Mouse (Mus musculus) liver, embryonic 11.5 days (tissue): Measurements from ENCODE around the gene Gm13271. TPM values are rescaled to one million over a fixed set of nuclear protein-coding genes. Genes with fewer than 3 reads are reported as not detected.
"Not testable (repeated sequence)": the region's sequence is repeated elsewhere in the genome, so short reads cannot be mapped to it uniquely, and the experiment has no call there.

Experiments
- ATAC-seq: fragments of 200-750 bp; cut with Nextera tagmentation; replicated peaks from 2 replicates; pipeline ENCODE4 v1.8.0; 2017; ENCODE audit warnings: moderate number of reproducible peaks, mild to moderate bottlenecking, moderate TSS enrichment, moderate library complexity; ENCODE audit not compliant: low FRiP score
- DNase-seq: peaks from one replicate; pipeline ENCODE4 v3.0.0-alpha.2; 2017; ENCODE audit warnings: low spot score
- H3K27ac ChIP-seq: fragments of 300-500 bp; sonication (generic); 2 replicates; pipeline ENCODE4 v1.5.1; 2014; ENCODE audit warnings: mild to moderate bottlenecking, low read depth, low read length, control low read depth
- H3K27me3 ChIP-seq: fragments of 300-500 bp; sonication (generic); replicated peaks from 2 replicates; pipeline ENCODE4 v1.6.1; 2014; ENCODE audit warnings: low read length, mixed read lengths; ENCODE audit not compliant: control insufficient read depth, insufficient read depth
- H3K36me3 ChIP-seq: fragments of 300-500 bp; sonication (generic); 2 replicates; pipeline ENCODE4 v1.6.1; 2014; ENCODE audit warnings: mild to moderate bottlenecking, low read length, moderate library complexity, mixed read lengths; ENCODE audit not compliant: control insufficient read depth, insufficient read depth
- H3K4me1 ChIP-seq: fragments of 300-500 bp; sonication (generic); replicated peaks from 2 replicates; pipeline ENCODE4 v1.6.1; 2014; ENCODE audit warnings: low read length, mixed read lengths; ENCODE audit not compliant: control insufficient read depth, insufficient read depth
- H3K4me2 ChIP-seq: fragments of 300-500 bp; sonication (generic); 2 replicates; pipeline ENCODE4 v1.6.1; 2014; ENCODE audit warnings: mild to moderate bottlenecking, control low read depth, moderate library complexity
- H3K4me3 ChIP-seq: fragments of 300-500 bp; sonication (generic); 2 replicates; pipeline ENCODE4 v1.5.1; 2014; ENCODE audit warnings: low read depth, low read length, control low read depth
- H3K9ac ChIP-seq: fragments of 300-500 bp; sonication (generic); 2 replicates; pipeline ENCODE4 v1.6.1; 2014; ENCODE audit warnings: low read depth, low read length, control low read depth
- H3K9me3 ChIP-seq: fragments of 300-500 bp; sonication (generic); 2 replicates; pipeline ENCODE4 v1.6.1; 2016; ENCODE audit warnings: low read length, inconsistent platforms, mixed read lengths; ENCODE audit not compliant: control insufficient read depth
- WGBS: fragments of 180-500 bp; shearing (Covaris S2); extraction: QIAGEN DNeasy Blood & Tissue Kit; methylation state at CpG from one replicate; pipeline ENCODE4 v1.1.7; 2014; 5-methylcytosine and 5-hydroxymethylcytosine counted together
- polyA plus RNA-seq: library from polyadenylated mRNA; unstranded; fragments of >200 nt; fragmentation: Nextera tagmentation; extraction: Ambion mirVana; gene quantifications from 2 replicates; pipeline ENCODE4 v1.2.1, GENCODE M21; 2014

Gene Gm13271
- polyA plus RNA-seq: not detected in 2 replicates

GRCm38 (mm10) chr4:88754818-88755340 lies at the start of gene Gm13271:
Gm13271 (plus strand) TSS chr4:88754868.
- not testable (repeated sequence) for H3K27me3 ChIP-seq, H3K9ac ChIP-seq, H3K4me3 ChIP-seq, H3K4me2 ChIP-seq, ATAC-seq, H3K4me1 ChIP-seq, DNase-seq, H3K36me3 ChIP-seq, H3K9me3 ChIP-seq, H3K27ac ChIP-seq
- 66% methylated on average over 14 of the region's 15 CpGs for WGBS

DNA sequence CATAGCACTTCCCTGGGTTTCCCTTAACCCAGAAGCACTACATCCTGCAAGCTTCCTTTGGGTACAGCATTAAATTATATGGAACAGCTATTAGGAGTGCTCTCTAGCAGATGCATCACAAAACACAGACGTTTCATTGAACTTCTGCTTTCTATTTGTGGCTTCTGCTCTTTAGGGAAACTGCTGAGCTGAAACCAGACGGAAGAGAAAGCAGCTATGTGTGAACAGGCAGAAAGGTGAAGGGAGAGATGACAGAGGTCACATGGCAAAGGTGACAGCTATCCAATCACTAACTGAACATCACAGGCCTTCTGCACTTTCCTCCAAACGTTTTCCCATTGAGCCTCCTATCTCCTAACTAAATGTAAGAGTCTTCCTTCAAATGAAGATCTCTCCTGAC lies 48.7 kb upstream of the Gm13271 start:
- H3K27me3 ChIP-seq: no peaks in the 10 kb centered on the region
- no peak overlapping the region for H3K4me3 ChIP-seq
- H3K4me1 ChIP-seq: no peaks in the 10 kb centered on the region
- no peak overlapping the region for H3K4me2 ChIP-seq
- DNase-seq: no peak
- ATAC-seq: no peak
- no peak overlapping the region for H3K9ac ChIP-seq
- no peaks in the 10 kb centered on the region for H3K36me3 ChIP-seq
- no peaks in the 10 kb centered on the region for H3K9me3 ChIP-seq
- H3K27ac ChIP-seq: no peak overlapping the region
- WGBS: 27% methylated on average over 3 of the region's 3 CpGs

DNA sequence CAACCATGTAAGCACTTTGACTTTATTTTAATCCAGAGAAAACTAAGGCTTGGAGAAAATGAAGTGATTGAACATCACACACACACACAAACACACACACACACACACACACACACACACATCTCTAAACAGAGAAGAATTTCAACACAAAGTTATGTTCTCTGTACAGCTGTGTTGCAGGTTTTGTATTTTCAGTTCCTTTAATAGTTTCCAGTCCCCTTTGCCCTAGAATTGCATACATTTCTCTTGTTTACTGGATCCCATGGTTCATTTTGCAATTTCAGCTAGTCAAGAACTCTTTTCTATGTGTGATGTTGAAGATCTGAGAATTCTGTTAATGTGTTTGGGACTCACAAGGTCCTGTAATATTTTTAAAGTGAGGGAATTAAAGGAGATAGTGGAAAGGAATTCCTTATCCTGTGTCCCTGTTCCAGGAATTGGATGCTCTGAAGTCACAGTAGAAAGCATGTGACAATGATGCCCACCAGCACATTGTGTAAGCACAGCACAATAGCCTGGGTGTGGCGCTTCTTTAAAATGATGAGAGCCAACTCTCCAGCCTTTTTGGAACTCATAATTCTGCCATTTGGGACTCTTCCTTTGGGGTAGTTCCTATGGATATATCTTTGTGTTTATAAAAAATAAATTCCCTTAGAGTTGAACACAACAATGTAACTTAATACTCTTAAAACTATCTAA lies 47.4 kb upstream of the Gm13271 start:
- DNase-seq: no peak
- no peak overlapping the region for H3K4me2 ChIP-seq
- H3K4me3 ChIP-seq: no peak overlapping the region
- no peaks in the 10 kb centered on the region for H3K36me3 ChIP-seq
- 89% methylated on average over 1 of the region's 1 CpGs for WGBS
- no peak overlapping the region for H3K27ac ChIP-seq
- no peaks in the 10 kb centered on the region for H3K9me3 ChIP-seq
- no peak for ATAC-seq
- no peak overlapping the region for H3K9ac ChIP-seq
- no peaks in the 10 kb centered on the region for H3K4me1 ChIP-seq
- no peaks in the 10 kb centered on the region for H3K27me3 ChIP-seq

DNA sequence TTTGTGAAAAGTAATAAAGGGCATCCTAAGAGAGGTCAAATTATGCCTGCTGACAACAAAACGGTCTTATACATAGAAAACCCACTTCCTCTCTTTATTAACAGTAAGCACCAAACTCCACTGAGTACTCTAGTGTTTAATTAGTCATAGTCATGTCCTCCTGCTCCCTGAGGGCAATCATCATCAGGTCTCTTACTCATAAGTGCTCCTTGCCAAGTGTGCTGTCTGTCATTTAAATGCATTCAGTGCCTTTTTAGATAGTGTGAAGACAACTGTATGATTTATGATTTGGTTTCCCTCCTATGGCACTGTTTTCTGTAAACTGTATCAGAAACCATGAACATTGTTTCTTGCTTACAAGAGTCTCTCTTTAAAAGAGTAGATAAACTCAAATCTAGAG lies 40.4 kb upstream of the Gm13271 start:
- no peaks in the 10 kb centered on the region for H3K27me3 ChIP-seq
- H3K4me3 ChIP-seq: no peak overlapping the region
- DNase-seq: no peak

GRCm38 (mm10) chr4:88715059-88715458 lies 39.6 kb upstream of the Gm13271 start:
- H3K36me3 ChIP-seq: peaks cover 14% of the 10 kb centered on the region
- no peaks in the 10 kb centered on the region for H3K9me3 ChIP-seq
- no peaks in the 10 kb centered on the region for H3K27me3 ChIP-seq
- DNase-seq: no peak
- no peak overlapping the region for H3K27ac ChIP-seq
- no peak overlapping the region for H3K4me3 ChIP-seq
- ATAC-seq: no peak
- peaks cover 8% of the 10 kb centered on the region for H3K4me1 ChIP-seq
- no peak overlapping the region for H3K4me2 ChIP-seq
- no peak overlapping the region for H3K9ac ChIP-seq

More for the DNA sequence above, 40.4 kb upstream of the Gm13271 start:
- 77% methylated on average over 1 of the region's 1 CpGs for WGBS
- Histone ChIP-seq H3K4me2 (no peak overlapping the region), H3K27ac (no peak overlapping the region), H3K4me1 (peaks cover 6% of the 10 kb centered on the region), H3K36me3 (peaks cover 12% of the 10 kb centered on the region), H3K9me3 (no peaks in the 10 kb centered on the region), H3K9ac (no peak overlapping the region)
- no peak for ATAC-seq

DNA sequence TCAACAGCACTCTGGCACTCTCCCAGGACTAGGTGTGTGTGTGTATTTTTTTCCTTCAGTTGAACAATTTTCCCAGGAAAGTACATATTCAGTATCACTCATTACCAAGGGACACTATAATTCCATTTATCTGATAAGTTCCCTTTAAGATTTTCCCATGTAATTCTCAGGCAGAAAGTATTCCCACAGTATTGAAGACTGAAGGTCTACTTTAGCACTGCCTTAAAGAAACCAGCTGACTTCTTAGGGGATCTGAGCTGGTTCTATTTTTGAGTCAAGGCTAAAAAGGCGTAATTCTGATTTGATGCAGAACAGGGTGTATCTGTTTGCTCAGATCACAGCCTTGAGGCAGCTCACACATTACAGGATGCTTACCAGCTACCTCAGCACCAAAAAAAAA lies 36.0 kb upstream of the Gm13271 start:
- DNase-seq (no peak), ATAC-seq (no peak)
- Histone ChIP-seq H3K27me3 (no peaks in the 10 kb centered on the region), H3K9ac (no peak overlapping the region), H3K4me3 (peak overlapping the region; percentile 28), H3K4me1 (peaks cover 21% of the 10 kb centered on the region), H3K36me3 (peaks cover 25% of the 10 kb centered on the region), H3K27ac (no peak overlapping the region), H3K4me2 (peak overlapping the region; percentile 60), H3K9me3 (no peaks in the 10 kb centered on the region)
- 64% methylated on average over 1 of the region's 1 CpGs for WGBS

DNA sequence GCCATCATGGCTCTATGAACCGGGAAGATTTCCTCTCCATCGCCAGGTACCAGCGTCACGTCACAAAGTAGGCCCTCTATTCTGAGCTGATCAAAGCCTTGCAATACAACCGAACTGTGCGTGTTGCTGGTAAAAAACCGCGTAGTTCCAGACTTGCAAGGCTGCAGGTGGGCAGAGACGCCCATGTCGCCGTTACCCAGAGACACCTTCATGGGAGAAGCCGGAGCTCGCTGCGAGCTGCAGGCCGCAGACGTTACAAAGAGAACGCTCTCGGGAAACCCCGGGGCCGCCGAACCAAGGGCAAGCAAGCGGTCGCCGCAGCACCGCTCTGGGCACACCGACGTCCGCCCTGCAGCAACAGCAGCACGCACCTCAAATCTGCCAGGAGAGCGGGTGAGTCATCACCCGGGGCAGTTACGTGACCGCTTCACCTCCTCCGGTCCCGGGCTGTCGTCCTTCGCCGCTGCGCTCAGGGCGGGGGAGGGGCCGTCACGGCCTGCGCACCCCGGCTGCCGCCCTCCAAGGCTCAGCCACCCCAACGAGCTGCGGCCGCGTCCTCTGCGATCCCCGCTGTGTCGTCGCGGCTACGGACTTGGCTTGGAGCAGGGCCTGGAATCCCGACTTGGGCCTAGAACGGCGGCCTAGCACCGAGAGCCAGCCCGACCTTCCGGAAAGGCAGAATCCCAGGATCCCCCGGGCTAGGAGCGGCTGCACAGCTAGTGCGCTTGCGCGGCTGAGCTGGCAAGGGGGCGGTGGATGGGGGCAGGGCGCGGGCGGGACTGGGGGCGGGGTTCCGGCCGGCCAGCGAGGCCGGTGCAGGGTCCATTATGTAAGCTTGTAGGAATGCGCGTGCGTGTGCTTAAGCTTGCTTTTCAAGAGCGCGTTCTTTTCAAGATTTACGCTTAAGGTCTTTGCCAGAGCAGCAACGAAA lies 32.6 kb upstream of the Gm13271 start, which contains the start of the genes Gm26566 and Klhl9:
Gene Gm26566, plus strand, starts transcription at position 15 of the 931 bp plus-strand sequence.
Gene Klhl9, minus strand, starts transcription at position 675 of the 931 bp plus-strand sequence.
- H3K27me3 ChIP-seq: no peaks in the 10 kb centered on the region
- peak within 1 kb of the TSS; percentile 96 for H3K9ac ChIP-seq
- H3K4me3 ChIP-seq: peak within 1 kb of the TSS; percentile 90
- H3K4me1 ChIP-seq: peaks cover 21% of the 10 kb centered on the region
- under 1% methylated on average over 79 of the region's 82 CpGs for WGBS
- ATAC-seq (peak; percentile 97), DNase-seq (peak; percentile 93)
- H3K9me3 ChIP-seq: no peaks in the 10 kb centered on the region
- peak within 1 kb of the TSS; percentile 94 for H3K27ac ChIP-seq
- peaks cover 13% of the 10 kb centered on the region; the same call in 1 of the 2 replicates for H3K36me3 ChIP-seq
- H3K4me2 ChIP-seq: peak within 1 kb of the TSS; percentile 73

DNA sequence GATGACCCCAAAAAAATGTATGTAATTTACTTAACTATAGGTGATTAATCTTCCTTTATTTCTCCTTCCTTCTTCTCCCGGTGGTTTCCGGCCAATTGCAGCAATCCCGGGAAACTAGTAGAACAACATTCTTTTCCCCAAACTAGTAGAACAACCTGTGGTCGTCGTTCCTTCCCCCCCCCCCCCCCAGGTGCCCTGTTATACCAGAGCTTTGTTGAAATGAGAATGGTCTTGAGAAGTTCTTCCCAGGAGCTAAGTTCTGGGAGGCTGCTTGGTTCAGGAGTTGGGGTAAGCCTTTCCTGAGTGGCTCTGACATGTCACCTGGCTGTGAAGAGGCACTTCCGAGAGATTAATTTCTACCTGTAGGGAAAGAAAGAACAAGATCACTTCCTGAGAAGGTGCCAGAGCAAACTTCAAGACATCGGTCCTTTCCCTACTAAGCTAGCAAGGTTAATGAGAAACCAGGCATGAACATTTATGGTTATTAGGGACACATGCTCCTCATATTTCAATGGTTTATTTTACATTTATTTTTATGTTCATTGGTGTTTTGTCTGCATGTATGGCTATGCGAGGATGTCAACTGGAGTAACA lies 31.1 kb upstream of the Gm13271 start:
- no peaks in the 10 kb centered on the region for H3K27me3 ChIP-seq
- no peak overlapping the region for H3K4me2 ChIP-seq
- DNase-seq: no peak
- H3K9me3 ChIP-seq: no peaks in the 10 kb centered on the region
- ATAC-seq: no peak
- no peak overlapping the region for H3K4me3 ChIP-seq
- peaks cover 13% of the 10 kb centered on the region; the same call in 1 of the 2 replicates for H3K36me3 ChIP-seq
- 64% methylated on average over 8 of the region's 8 CpGs for WGBS
- H3K27ac ChIP-seq: no peak overlapping the region
- H3K4me1 ChIP-seq: peaks cover 20% of the 10 kb centered on the region
- no peak overlapping the region for H3K9ac ChIP-seq
